Mouse (Mus musculus) urinary bladder, postnatal 10 days (tissue): ENCODE measurements around the gene Helq.

Source experiments
- DNase-seq: peaks from one replicate; pipeline ENCODE4 v3.0.0; 2022; ENCODE audit warnings: low spot score

Gene Helq

DNA sequence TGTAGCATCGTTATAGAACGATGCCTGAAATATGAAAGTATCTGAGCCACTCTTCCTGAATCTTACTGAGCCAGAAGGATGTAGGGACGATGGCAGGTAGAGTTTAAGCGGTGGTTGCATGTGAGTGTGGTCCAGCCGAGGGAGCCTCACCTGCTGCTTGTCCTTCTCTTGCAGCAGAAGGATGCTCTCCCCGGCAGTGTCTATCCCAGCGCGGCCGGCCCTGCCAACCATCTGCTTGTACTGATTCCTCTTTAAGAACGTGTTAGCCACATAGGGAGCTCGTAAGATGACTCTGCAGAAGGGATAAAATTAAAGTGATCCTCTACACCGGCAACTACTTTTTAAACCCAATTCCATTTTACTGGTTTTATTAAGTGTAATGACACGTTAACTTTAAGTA is 19.4 kb downstream of the Helq start:
- DNase-seq, result no peak

- DNase-seq, result no peak
Observed at GRCm38 (mm10) chr5:100776900-100777299, 21.5 kb downstream of the Helq start.

- no peak for DNase-seq
Observed at GRCm38 (mm10) chr5:100775778-100776404, 22.5 kb downstream of the Helq start.

DNA sequence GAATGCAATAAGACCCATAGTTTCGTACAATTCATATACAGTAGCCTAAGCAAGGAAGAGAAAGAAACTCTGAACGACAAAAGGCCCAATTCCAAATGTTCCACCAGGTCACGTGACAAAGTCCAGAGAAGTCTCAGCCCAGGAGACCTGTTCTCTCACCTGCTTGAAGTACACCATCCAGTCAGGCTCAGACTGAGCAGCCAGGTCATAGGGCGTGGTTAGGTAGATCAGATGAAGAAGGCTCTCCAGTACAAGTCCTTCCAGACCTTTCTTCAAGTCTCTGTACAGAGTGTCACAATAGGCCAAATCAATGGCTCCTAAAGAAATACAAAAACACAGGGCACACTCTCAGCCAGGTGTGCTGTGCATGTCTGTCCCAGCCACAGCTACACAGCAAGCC is 26.8 kb downstream of the Helq start:
- no peak for DNase-seq

DNA sequence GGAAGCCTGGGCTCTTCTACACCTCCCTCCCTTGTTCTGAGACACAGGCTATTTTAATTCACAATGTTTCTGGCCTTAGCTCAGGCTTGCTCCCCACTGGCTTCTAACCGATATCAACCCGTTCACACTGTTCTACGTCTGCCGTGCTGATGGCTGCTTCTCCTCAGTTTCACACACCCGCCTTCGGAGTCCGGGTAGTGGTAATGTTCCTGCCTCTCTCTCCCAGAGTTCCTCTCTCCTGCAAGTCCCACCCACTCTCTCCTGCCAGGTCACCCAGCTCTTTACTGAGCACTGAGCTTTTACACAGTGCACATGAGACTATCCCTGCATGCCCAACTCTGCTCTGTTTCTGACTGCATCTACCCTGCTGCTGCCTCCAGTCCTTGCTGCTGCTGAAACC is 32.4 kb downstream of the Helq start:
- DNase-seq, result no peak

- DNase-seq, result no peak
Observed at GRCm38 (mm10) chr5:100761736-100762135, 36.7 kb downstream of the Helq start.

- DNase-seq, result no peak
Observed at GRCm38 (mm10) chr5:100760049-100760663, 38.2 kb downstream of the Helq start.

- DNase-seq, result no peak
Observed at GRCm38 (mm10) chr5:100758121-100758520, 40.3 kb downstream of the Helq start.

GRCm38 (mm10) chr5:100753407-100753806 is 45.0 kb downstream of the Helq start:
- DNase-seq, result no peak

GRCm38 (mm10) chr5:100751655-100752054 is 46.7 kb downstream of the Helq start:
- no peak for DNase-seq

DNA sequence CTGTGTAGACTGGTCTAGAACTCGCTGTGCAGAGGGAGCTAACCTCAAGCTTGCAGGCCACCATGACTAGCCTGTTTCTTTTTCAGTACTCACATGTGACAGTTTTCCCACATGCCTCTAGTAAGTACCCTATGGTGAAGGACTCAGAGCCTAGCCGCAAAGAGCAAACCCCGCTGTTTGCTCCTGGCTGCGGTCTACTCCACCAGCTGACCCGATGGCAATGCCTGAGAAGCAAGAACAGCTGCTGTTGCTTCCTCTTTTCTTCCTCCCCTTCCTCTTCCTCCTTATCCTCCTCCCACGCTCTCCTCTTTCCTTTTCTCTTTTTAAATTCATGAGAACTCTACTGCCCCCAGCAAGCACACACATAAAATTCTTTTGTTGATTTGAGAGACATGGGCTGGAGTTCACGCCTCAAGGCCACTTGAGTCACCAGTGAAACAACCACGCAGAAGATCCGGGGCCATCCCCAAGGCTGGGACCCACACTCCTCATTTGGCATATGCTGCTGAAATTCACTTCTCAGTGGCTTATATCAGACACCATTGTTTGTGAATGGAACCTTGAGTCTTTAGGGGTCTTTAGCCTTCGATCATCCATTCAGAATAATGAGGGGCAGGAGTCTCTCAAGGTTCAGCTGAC is 47.7 kb downstream of the Helq start:
- no peak for DNase-seq

GRCm38 (mm10) chr5:100738802-100739201 is 59.6 kb downstream of the Helq start:
- no peak for DNase-seq

DNA sequence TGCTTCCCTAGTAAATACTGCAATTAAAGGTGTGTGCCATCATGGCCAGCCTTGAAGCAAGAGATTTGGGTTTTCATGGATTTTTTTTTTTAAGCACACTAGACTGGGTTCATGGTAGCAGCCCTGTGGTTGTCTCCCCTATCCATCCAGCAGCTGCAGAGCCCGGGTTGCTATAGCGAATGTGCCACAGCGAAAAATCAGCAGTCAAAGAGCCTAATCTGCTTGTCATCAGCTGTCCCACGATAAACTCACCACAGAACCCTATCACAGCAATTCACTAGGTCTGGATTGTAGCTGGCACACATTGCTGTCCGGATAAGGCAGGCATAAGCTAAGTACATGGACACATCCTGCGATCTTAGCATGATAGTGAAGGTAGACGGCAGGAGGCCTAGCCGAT is 61.5 kb downstream of the Helq start:
- DNase-seq, result no peak

GRCm38 (mm10) chr5:100734535-100734934 is 63.9 kb downstream of the Helq start:
- no peak for DNase-seq

DNA sequence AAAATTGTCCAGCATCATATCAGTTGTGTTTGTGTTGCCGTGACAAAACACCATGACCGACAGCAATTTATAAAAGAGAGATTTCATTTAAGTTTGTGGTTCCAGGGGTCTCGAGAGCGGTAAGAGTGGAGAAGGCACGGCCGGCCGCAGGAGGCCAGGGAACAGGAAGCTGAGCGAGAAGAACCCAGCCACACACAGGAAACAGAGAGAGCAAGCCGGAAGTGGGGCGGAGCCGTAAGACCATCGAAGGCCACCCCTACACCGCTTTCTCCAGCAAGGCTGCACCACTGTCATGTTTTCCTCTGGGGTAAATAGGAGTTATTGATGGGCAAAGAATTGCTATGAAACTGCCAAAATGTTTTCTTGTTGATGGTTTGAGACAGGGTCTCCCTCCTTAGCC is 69.6 kb downstream of the Helq start:
- DNase-seq, result no peak

DNA sequence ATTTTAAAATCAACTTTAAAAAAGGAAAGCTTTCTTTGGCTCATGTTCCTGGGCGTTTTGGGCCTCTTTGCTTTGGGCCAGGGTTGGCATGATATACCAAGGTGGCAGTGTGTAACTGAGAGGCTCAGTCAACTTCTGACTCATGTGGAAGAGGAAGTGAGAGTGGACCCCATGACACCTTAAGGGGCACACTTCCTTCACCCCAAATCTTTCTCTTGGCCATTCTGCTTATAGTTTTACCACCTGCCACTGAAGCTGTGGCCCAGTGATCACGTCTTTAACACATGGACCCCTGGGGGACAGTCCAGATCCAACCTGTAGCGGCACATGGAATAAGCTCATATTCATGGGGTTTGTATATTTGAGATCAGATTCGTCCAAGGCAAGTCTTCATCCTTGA is 72.4 kb downstream of the Helq start:
- no peak for DNase-seq

DNA sequence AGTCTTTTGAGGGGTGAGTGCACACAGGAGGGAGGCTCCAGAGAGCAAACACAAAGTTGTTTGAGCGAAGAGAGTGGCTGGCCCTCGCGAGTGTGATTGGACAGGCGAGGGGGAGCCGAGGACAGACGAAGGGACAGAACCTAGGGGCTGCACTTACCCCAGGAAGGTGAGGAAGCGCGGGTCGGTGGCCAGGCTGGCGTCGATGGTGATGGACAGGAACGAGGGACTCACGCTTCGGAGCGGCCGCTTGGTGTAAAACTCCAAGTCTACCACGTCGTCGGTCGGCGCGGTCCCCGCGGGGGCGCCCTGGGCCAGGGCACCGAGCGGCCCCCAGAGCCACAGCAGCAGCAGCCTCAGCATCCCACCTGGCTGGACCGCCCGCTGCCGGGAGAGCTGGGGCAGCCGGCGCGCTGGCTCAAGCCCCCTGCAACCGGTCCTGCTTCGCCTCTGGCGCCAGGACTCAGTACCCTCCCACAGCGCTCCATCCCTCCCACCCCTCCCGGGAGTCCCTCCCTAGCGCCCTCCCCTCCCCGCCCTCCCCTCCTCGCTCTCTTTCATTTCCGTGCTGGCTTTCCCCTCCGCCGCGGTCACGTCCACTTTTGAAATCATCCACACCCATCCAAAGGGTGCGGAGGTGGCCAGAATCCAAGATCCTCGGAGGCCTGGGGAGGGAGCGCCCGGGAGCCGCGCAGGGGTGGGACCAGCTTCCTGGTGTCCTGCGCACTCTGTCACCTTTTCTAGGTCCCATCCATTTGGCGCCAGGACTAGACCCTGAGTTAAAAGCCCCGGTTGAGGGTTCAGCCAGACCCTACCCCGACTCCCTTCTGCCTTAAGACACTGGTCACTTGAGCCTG is 78.9 kb downstream of the Helq start, which contains the start of gene Hpse:
Gene Hpse (minus strand): TSS at position 482 of the 854 bp plus-strand sequence.
- DNase-seq, result no peak

DNA sequence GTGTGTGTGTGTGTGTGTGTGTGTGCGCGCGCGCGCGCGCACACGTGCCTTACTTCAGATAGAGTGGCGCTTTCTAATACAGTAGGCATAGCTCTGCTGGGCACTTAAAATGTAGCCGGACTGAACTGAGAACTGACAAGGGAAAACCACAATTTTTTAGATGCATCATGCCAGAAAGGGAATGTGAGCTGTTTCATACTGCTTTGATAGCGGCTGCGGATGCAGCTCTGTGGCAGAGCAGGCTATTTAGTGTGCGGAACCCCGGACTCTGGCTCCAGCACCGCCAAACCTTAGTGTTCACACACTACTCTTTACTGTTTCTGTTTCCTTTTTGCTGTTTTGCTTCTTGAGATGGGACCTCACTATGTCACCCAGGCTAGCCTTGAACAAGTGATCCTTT is 81.6 kb downstream of the Helq start:
- DNase-seq, result no peak
